In genomic region chr1:182951298-182951697, GRCm38 (mm10) we compare ENCODE assay signal across 9 mouse cellular contexts. TPM values are rescaled to one million over a fixed set of nuclear protein-coding genes. Genes with fewer than 3 reads are reported as not detected.
DNase-seq lines count a peak whose midpoint lies in the region; ATAC-seq lines count a peak whose summit lies in the region.
"Had no signal": no experiment of that assay in that cellular context is flagged by ENCODE, and none has a peak within 500 bp of the region (broad histone marks: within the 10 kb centered on the region; RNA-seq: fewer than 3 reads in every experiment).

No protein-coding gene starts in this region.

- peak; percentile 47 for DNase-seq in left cerebral cortex, adult 11 months (ENCODE audit: low spot score)
- no peak for DNase-seq in left cerebral cortex, postnatal 4 days
- DNase-seq in layer of hippocampus, adult 8-10 months (ENCODE audit: low spot score in 2 of 2) = peak; percentile 40 to 66
- peak; percentile 19 for DNase-seq in ovary, postnatal 36 days (ENCODE audit: low spot score)
- no peak for DNase-seq in spleen, adult 18-20 months

- intact Hi-C loops in left cerebral cortex, postnatal 4 days (cut with DNase I) = no loop called here

- H3K9ac ChIP-seq in midbrain, embryonic 16.5 days (ENCODE audit: low read depth, low read length) = no peak overlapping the region
- H3K9ac ChIP-seq: lung, embryonic 15.5 days had no signal

- H3K9me3 ChIP-seq in midbrain, embryonic 16.5 days (replicated peaks; ENCODE audit: control insufficient read depth, low read length, poor library complexity, severe bottlenecking) = no peaks in the 10 kb centered on the region
- H3K9me3 ChIP-seq: lung, embryonic 15.5 days had no signal

- peak; percentile 99 for ATAC-seq in frontal cortex, adult (ENCODE audit: low TSS enrichment)
- no peak for ATAC-seq in inflammation-experienced regulatory T-cells, adult 6 months
- ATAC-seq in midbrain, embryonic 16.5 days = no peak

- H3K36me3 ChIP-seq in midbrain, embryonic 16.5 days (ENCODE audit: control insufficient read depth, insufficient read depth, low read length) = no peaks in the 10 kb centered on the region
- H3K36me3 ChIP-seq: lung, embryonic 15.5 days had no signal

- no peak overlapping the region for H3K4me2 ChIP-seq in midbrain, embryonic 16.5 days (ENCODE audit: low read length)
- H3K4me2 ChIP-seq: lung, embryonic 15.5 days had no signal

- H3K27ac ChIP-seq in midbrain, embryonic 16.5 days (ENCODE audit: low read length) = no peak overlapping the region
- H3K27ac ChIP-seq: lung, embryonic 15.5 days had no signal

- H3K4me3 ChIP-seq in midbrain, embryonic 16.5 days (ENCODE audit: low read depth, low read length) = no peak overlapping the region
- H3K4me3 ChIP-seq: lung, embryonic 15.5 days had no signal

- peaks cover 10% of the 10 kb centered on the region; the same call in 1 of the 2 replicates for H3K4me1 ChIP-seq in midbrain, embryonic 16.5 days (ENCODE audit: control insufficient read depth, insufficient read depth, low read length)

- WGBS in midbrain, embryonic 16.5 days = 78% methylated on average over 9 of the region's 9 CpGs

- H3K27me3 ChIP-seq in midbrain, embryonic 16.5 days (ENCODE audit: control insufficient read depth, insufficient read depth, low read depth, low read length) = no peaks in the 10 kb centered on the region
- H3K27me3 ChIP-seq: lung, embryonic 15.5 days had no signal

RNA-seq across cellular contexts. Expression of gene Tlr5, which starts 3.3 kb away (rescaled TPM):
- under 1 TPM; 0.46 to 0.54 TPM for total RNA-seq in left cerebral cortex, postnatal 4 days (2021)
- total RNA-seq in layer of hippocampus, adult 8-10 months (2022) = under 1 TPM; 0.18 to 0.55 (median 0.38) TPM
- polyA plus RNA-seq in inflammation-experienced regulatory T-cells, adult 6 months (2017; shearing (Covaris generic)) = not detected
- 0.06 and 0.20 TPM in 2 replicates for polyA plus RNA-seq in midbrain, embryonic 16.5 days (2015; fragmentation: Nextera tagmentation; extraction: Ambion mirVana)

Comparison
In these comparisons a context has a peak if more than half of its experiments do, and no peak if none do; other contexts are left out.
1. DNase-seq: peak in left cerebral cortex, adult 11 months (single experiment), layer of hippocampus, adult 8-10 months (2 of 2) and ovary, postnatal 36 days (single experiment); none in left cerebral cortex, postnatal 4 days (single experiment) and spleen, adult 18-20 months (0 of 2).